Mouse (Mus musculus) embryonic facial prominence, embryonic 15.5 days (tissue): ENCODE measurements around the gene Pck1. TPM values are rescaled to one million over a fixed set of nuclear protein-coding genes. Genes with fewer than 3 reads are reported as not detected.

Experiments used
- ATAC-seq: fragments of 200-750 bp; cut with Nextera tagmentation; 2 replicates; pipeline ENCODE4 v1.8.0; 2017; ENCODE audit warnings: low read depth, moderate TSS enrichment; ENCODE audit not compliant: insufficient number of reproducible peaks, low FRiP score, low TSS enrichment
- H3K27ac ChIP-seq: fragments of 300-500 bp; sonication (generic); replicated peaks from 2 replicates; pipeline ENCODE4 v1.5.1; 2015; ENCODE audit warnings: mild to moderate bottlenecking, inconsistent platforms
- H3K27me3 ChIP-seq: fragments of 300-500 bp; sonication (generic); 2 replicates; pipeline ENCODE4 v1.6.1; 2015; ENCODE audit warnings: inconsistent platforms
- H3K36me3 ChIP-seq: fragments of 300-500 bp; sonication (generic); 2 replicates; pipeline ENCODE4 v1.6.1; 2015; ENCODE audit warnings: mild to moderate bottlenecking, inconsistent platforms
- H3K4me1 ChIP-seq: fragments of 300-500 bp; sonication (generic); 2 replicates; pipeline ENCODE4 v1.6.1; 2015; ENCODE audit warnings: inconsistent platforms
- H3K4me2 ChIP-seq: fragments of 300-500 bp; sonication (generic); replicated peaks from 2 replicates; pipeline ENCODE4 v1.6.1; 2015; ENCODE audit warnings: mild to moderate bottlenecking, inconsistent platforms
- H3K4me3 ChIP-seq: fragments of 300-500 bp; sonication (generic); replicated peaks from 2 replicates; pipeline ENCODE4 v1.5.1; 2015; ENCODE audit warnings: mild to moderate bottlenecking, inconsistent platforms
- H3K9ac ChIP-seq: fragments of 300-500 bp; sonication (generic); 2 replicates; pipeline ENCODE4 v1.6.1; 2015; ENCODE audit warnings: inconsistent platforms
- H3K9me3 ChIP-seq: fragments of 300-500 bp; sonication (generic); replicated peaks from 2 replicates; pipeline ENCODE4 v1.6.1; 2016; ENCODE audit warnings: inconsistent platforms
- WGBS: fragments of 180-500 bp; shearing (Covaris S2); methylation state at CpG from one replicate; pipeline ENCODE4 v1.1.7; 2015; 5-methylcytosine and 5-hydroxymethylcytosine counted together
- polyA plus RNA-seq: library from polyadenylated mRNA; unstranded; fragments of >200 nt; fragmentation: Nextera tagmentation; extraction: Ambion mirVana; gene quantifications from 2 replicates; pipeline ENCODE4 v1.2.1, GENCODE M21; 2015

Gene Pck1
- polyA plus RNA-seq, 1 experiment from 2014 or later = not detected

DNA sequence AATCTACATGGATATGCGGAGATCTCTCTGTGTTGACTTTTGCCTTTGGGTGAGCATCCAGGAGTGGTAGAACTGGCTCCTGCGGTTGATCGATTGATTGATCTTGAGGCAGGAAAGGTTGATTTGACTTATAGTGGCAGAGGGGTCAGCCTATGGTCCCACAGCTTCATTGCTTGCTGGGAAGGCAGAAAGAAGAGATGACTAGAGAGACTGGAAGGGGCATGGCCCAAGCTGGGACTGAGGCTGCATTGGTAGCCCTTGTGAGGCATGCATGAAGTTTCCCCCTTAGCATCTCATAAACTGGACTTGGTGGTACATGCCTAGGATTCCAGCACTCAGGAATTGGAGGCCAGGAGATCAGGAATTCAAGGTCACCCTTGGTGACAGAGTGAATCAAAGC lies 54.2 kb downstream of the Pck1 start:
- Histone ChIP-seq H3K36me3 (no peaks in the 10 kb centered on the region), H3K4me1 (no peaks in the 10 kb centered on the region), H3K4me2 (no peak overlapping the region), H3K27ac (no peak overlapping the region), H3K9me3 (no peaks in the 10 kb centered on the region), H3K9ac (no peak overlapping the region), H3K4me3 (no peak overlapping the region), H3K27me3 (no peaks in the 10 kb centered on the region)
- no peak for ATAC-seq
- WGBS = 94% methylated on average over 3 of the region's 3 CpGs

Other genes with a start within 250 kb of the Pck1 start
- 37.1 and 45.6 TPM in 2 replicates for gene Bmp7, start 212.7 kb upstream of the Pck1 start, polyA plus RNA-seq
- gene Spo11, start 175.3 kb upstream of the Pck1 start, polyA plus RNA-seq = 4.3 and 6.5 TPM in 2 replicates
- 124 and 129 TPM in 2 replicates for gene Rae1, start 152.9 kb upstream of the Pck1 start, polyA plus RNA-seq
- 27.5 and 28.3 TPM in 2 replicates for gene Rbm38, start 132.6 kb upstream of the Pck1 start, polyA plus RNA-seq
- 0.09 TPM in 1 of 2 replicates, not detected in the other for gene Ctcfl, start 33.5 kb upstream of the Pck1 start, polyA plus RNA-seq
- 0.63 and 1.5 TPM in 2 replicates for gene Zbp1, start 65.9 kb downstream of the Pck1 start, polyA plus RNA-seq
- gene Pmepa1, start 123.5 kb downstream of the Pck1 start, polyA plus RNA-seq = 8.7 and 9.0 TPM in 2 replicates